Mouse (Mus musculus): ENCODE results near the gene Cep295nl. TPM values are rescaled to one million over a fixed set of nuclear protein-coding genes. Genes with fewer than 3 reads are reported as not detected.

Gene Cep295nl
- polyA plus RNA-seq, 1 experiment from 2014 or later: 0.37 TPM

- no peak overlapping the region for H3K4me2 ChIP-seq (replicated peaks; ENCODE audit: low read depth, low read length)
Observed at GRCm38 (mm10) chr11:118330777-118331176, 11.5 kb downstream of the Cep295nl start.

GRCm38 (mm10) chr11:118330361-118330760 lies 11.9 kb downstream of the Cep295nl start:
- 95% methylated on average over 14 of the region's 14 CpGs for whole genome bisulfite sequencing
- Histone ChIP-seq H3K36me3 (ENCODE audit: control insufficient read depth, insufficient read depth, low read length) (no peaks in the 10 kb centered on the region; the same call in 1 of the 2 replicates), H3K9me3 (ENCODE audit: control insufficient read depth, low read length) (no peaks in the 10 kb centered on the region), H3K27ac (ENCODE audit: low read depth, low read length) (no peak overlapping the region), H3K27me3 (ENCODE audit: control insufficient read depth, insufficient read depth, low read length) (no peaks in the 10 kb centered on the region), H3K9ac (ENCODE audit: low read depth, low read length) (no peak overlapping the region), H3K4me1 (replicated peaks; ENCODE audit: control insufficient read depth, insufficient read depth, low read length) (no peaks in the 10 kb centered on the region), H3K4me2 (replicated peaks; ENCODE audit: low read depth, low read length) (no peak overlapping the region), H3K4me3 (ENCODE audit: low read depth, low read length) (no peak overlapping the region)
- ATAC-seq (ENCODE audit: low FRiP score) (no peak), DNase-seq (ENCODE audit: low spot score) (no peak)

More at GRCm38 (mm10) chr11:118330777-118331176, 11.5 kb downstream of the Cep295nl start:
- no peaks in the 10 kb centered on the region for H3K9me3 ChIP-seq (ENCODE audit: control insufficient read depth, low read length)
- ATAC-seq (ENCODE audit: low FRiP score) (no peak), DNase-seq (ENCODE audit: low spot score) (no peak)
- H3K4me3 ChIP-seq (ENCODE audit: low read depth, low read length): no peak overlapping the region
- no peak overlapping the region for H3K9ac ChIP-seq (ENCODE audit: low read depth, low read length)
- WGBS: 95% methylated on average over 16 of the region's 16 CpGs
- no peak overlapping the region for H3K27ac ChIP-seq (ENCODE audit: low read depth, low read length)
- H3K36me3 ChIP-seq (ENCODE audit: control insufficient read depth, insufficient read depth, low read length): no peaks in the 10 kb centered on the region; the same call in 1 of the 2 replicates
- no peaks in the 10 kb centered on the region for H3K4me1 ChIP-seq (replicated peaks; ENCODE audit: control insufficient read depth, insufficient read depth, low read length)
- H3K27me3 ChIP-seq (ENCODE audit: control insufficient read depth, insufficient read depth, low read length): no peaks in the 10 kb centered on the region

- Histone ChIP-seq H3K4me1 (replicated peaks; ENCODE audit: control insufficient read depth, insufficient read depth, low read length) (no peaks in the 10 kb centered on the region), H3K36me3 (ENCODE audit: control insufficient read depth, insufficient read depth, low read length) (no peaks in the 10 kb centered on the region; the same call in 1 of the 2 replicates), H3K27me3 (ENCODE audit: control insufficient read depth, insufficient read depth, low read length) (no peaks in the 10 kb centered on the region), H3K4me3 (ENCODE audit: low read depth, low read length) (no peak overlapping the region), H3K4me2 (replicated peaks; ENCODE audit: low read depth, low read length) (no peak overlapping the region), H3K9ac (ENCODE audit: low read depth, low read length) (no peak overlapping the region), H3K27ac (ENCODE audit: low read depth, low read length) (no peak overlapping the region), H3K9me3 (ENCODE audit: control insufficient read depth, low read length) (no peaks in the 10 kb centered on the region)
- WGBS: 90% methylated on average over 5 of the region's 5 CpGs
- no peak for DNase-seq (ENCODE audit: low spot score)
- ATAC-seq (ENCODE audit: low FRiP score): no peak
Observed at GRCm38 (mm10) chr11:118328947-118329346, 13.4 kb downstream of the Cep295nl start.

- Histone ChIP-seq H3K9ac (ENCODE audit: low read depth, low read length) (no peak overlapping the region), H3K36me3 (ENCODE audit: control insufficient read depth, insufficient read depth, low read length) (no peaks in the 10 kb centered on the region; the same call in 1 of the 2 replicates), H3K27ac (ENCODE audit: low read depth, low read length) (no peak overlapping the region), H3K4me1 (replicated peaks; ENCODE audit: control insufficient read depth, insufficient read depth, low read length) (no peaks in the 10 kb centered on the region), H3K4me2 (replicated peaks; ENCODE audit: low read depth, low read length) (no peak overlapping the region), H3K9me3 (ENCODE audit: control insufficient read depth, low read length) (no peaks in the 10 kb centered on the region), H3K27me3 (ENCODE audit: control insufficient read depth, insufficient read depth, low read length) (no peaks in the 10 kb centered on the region), H3K4me3 (ENCODE audit: low read depth, low read length) (no peak overlapping the region)
- DNase-seq (ENCODE audit: low spot score): no peak
- ATAC-seq (ENCODE audit: low FRiP score): no peak
- 96% methylated on average over 6 of the region's 6 CpGs for WGBS
Observed at GRCm38 (mm10) chr11:118328511-118328910, 13.8 kb downstream of the Cep295nl start.

- Histone ChIP-seq H3K9ac (ENCODE audit: low read depth, low read length) (no peak overlapping the region), H3K4me2 (replicated peaks; ENCODE audit: low read depth, low read length) (no peak overlapping the region)
Observed at GRCm38 (mm10) chr11:118326991-118327971, 15.0 kb downstream of the Cep295nl start.

GRCm38 (mm10) chr11:118326491-118326890 lies 15.8 kb downstream of the Cep295nl start:
- DNase-seq (ENCODE audit: low spot score) (no peak), ATAC-seq (ENCODE audit: low FRiP score) (no peak)
- Histone ChIP-seq H3K36me3 (ENCODE audit: control insufficient read depth, insufficient read depth, low read length) (no peaks in the 10 kb centered on the region), H3K4me2 (replicated peaks; ENCODE audit: low read depth, low read length) (no peak overlapping the region), H3K9ac (ENCODE audit: low read depth, low read length) (no peak overlapping the region), H3K27ac (ENCODE audit: low read depth, low read length) (no peak overlapping the region), H3K4me1 (replicated peaks; ENCODE audit: control insufficient read depth, insufficient read depth, low read length) (no peaks in the 10 kb centered on the region), H3K27me3 (ENCODE audit: control insufficient read depth, insufficient read depth, low read length) (no peaks in the 10 kb centered on the region), H3K9me3 (ENCODE audit: control insufficient read depth, low read length) (no peaks in the 10 kb centered on the region), H3K4me3 (ENCODE audit: low read depth, low read length) (no peak overlapping the region)
- WGBS: 90% methylated on average over 4 of the region's 4 CpGs

More at GRCm38 (mm10) chr11:118326991-118327971, 15.0 kb downstream of the Cep295nl start:
- 82% methylated on average over 24 of the region's 24 CpGs for WGBS
- H3K36me3 ChIP-seq (ENCODE audit: control insufficient read depth, insufficient read depth, low read length): no peaks in the 10 kb centered on the region
- no peak overlapping the region for H3K4me3 ChIP-seq (ENCODE audit: low read depth, low read length)
- no peaks in the 10 kb centered on the region for H3K27me3 ChIP-seq (ENCODE audit: control insufficient read depth, insufficient read depth, low read length)
- DNase-seq (ENCODE audit: low spot score): no peak
- no peak overlapping the region for H3K27ac ChIP-seq (ENCODE audit: low read depth, low read length)
- H3K4me1 ChIP-seq (replicated peaks; ENCODE audit: control insufficient read depth, insufficient read depth, low read length): no peaks in the 10 kb centered on the region
- ATAC-seq (ENCODE audit: low FRiP score): no peak
- H3K9me3 ChIP-seq (ENCODE audit: control insufficient read depth, low read length): no peaks in the 10 kb centered on the region

GRCm38 (mm10) chr11:118324541-118324940 lies 17.8 kb downstream of the Cep295nl start:
- WGBS: 67% methylated on average over 5 of the region's 5 CpGs
- no peak for ATAC-seq (ENCODE audit: low FRiP score)

GRCm38 (mm10) chr11:118323974-118324373 lies 18.3 kb downstream of the Cep295nl start:
- no peak for ATAC-seq (ENCODE audit: low FRiP score)
- no peaks in the 10 kb centered on the region for H3K36me3 ChIP-seq (ENCODE audit: control insufficient read depth, insufficient read depth, low read length)
- no peak overlapping the region for H3K9ac ChIP-seq (ENCODE audit: low read depth, low read length)
- no peak for DNase-seq (ENCODE audit: low spot score)
- no peaks in the 10 kb centered on the region for H3K27me3 ChIP-seq (ENCODE audit: control insufficient read depth, insufficient read depth, low read length)
- no peak overlapping the region for H3K27ac ChIP-seq (ENCODE audit: low read depth, low read length)
- no peak overlapping the region for H3K4me3 ChIP-seq (ENCODE audit: low read depth, low read length)
- WGBS: 87% methylated on average over 5 of the region's 5 CpGs
- no peaks in the 10 kb centered on the region for H3K9me3 ChIP-seq (ENCODE audit: control insufficient read depth, low read length)
- H3K4me1 ChIP-seq (replicated peaks; ENCODE audit: control insufficient read depth, insufficient read depth, low read length): no peaks in the 10 kb centered on the region
- no peak overlapping the region for H3K4me2 ChIP-seq (replicated peaks; ENCODE audit: low read depth, low read length)

More at GRCm38 (mm10) chr11:118324541-118324940, 17.8 kb downstream of the Cep295nl start:
- Histone ChIP-seq H3K9me3 (ENCODE audit: control insufficient read depth, low read length) (no peaks in the 10 kb centered on the region), H3K27me3 (ENCODE audit: control insufficient read depth, insufficient read depth, low read length) (no peaks in the 10 kb centered on the region), H3K4me2 (replicated peaks; ENCODE audit: low read depth, low read length) (no peak overlapping the region), H3K4me3 (ENCODE audit: low read depth, low read length) (no peak overlapping the region), H3K4me1 (replicated peaks; ENCODE audit: control insufficient read depth, insufficient read depth, low read length) (no peaks in the 10 kb centered on the region), H3K27ac (ENCODE audit: low read depth, low read length) (no peak overlapping the region), H3K9ac (ENCODE audit: low read depth, low read length) (no peak overlapping the region), H3K36me3 (ENCODE audit: control insufficient read depth, insufficient read depth, low read length) (no peaks in the 10 kb centered on the region)
- no peak for DNase-seq (ENCODE audit: low spot score)

- ATAC-seq (ENCODE audit: low FRiP score) (no peak), DNase-seq (ENCODE audit: low spot score) (no peak)
- Histone ChIP-seq H3K27ac (ENCODE audit: low read depth, low read length) (no peak overlapping the region), H3K9ac (ENCODE audit: low read depth, low read length) (no peak overlapping the region), H3K4me2 (replicated peaks; ENCODE audit: low read depth, low read length) (no peak overlapping the region), H3K27me3 (ENCODE audit: control insufficient read depth, insufficient read depth, low read length) (no peaks in the 10 kb centered on the region), H3K4me1 (replicated peaks; ENCODE audit: control insufficient read depth, insufficient read depth, low read length) (no peaks in the 10 kb centered on the region), H3K9me3 (ENCODE audit: control insufficient read depth, low read length) (no peaks in the 10 kb centered on the region), H3K36me3 (ENCODE audit: control insufficient read depth, insufficient read depth, low read length) (no peaks in the 10 kb centered on the region), H3K4me3 (ENCODE audit: low read depth, low read length) (no peak overlapping the region)
- 55% methylated on average over 3 of the region's 3 CpGs for WGBS
Observed at GRCm38 (mm10) chr11:118322647-118323046, 19.7 kb downstream of the Cep295nl start.

All from hindbrain, embryonic 11.5 days (tissue).